Mouse (Mus musculus): ENCODE measurements around the gene Xaf1. TPM values are rescaled to one million over a fixed set of nuclear protein-coding genes. Genes with fewer than 3 reads are reported as not detected.
A peak's percentile ranks its signal among the peaks of the same experiment; 100 is the strongest.
"Not testable (repeated sequence)": the region's sequence is repeated elsewhere in the genome, so short reads cannot be mapped to it uniquely, and the experiment has no call there.

Xaf1 gene
- polyA plus RNA-seq, 1 experiment from 2014 or later, result 1.6 TPM

GRCm38 (mm10) chr11:72325701-72326100, 24.3 kb downstream of the Xaf1 start:
- no peaks in the 10 kb centered on the region for H3K36me3 ChIP-seq
- H3K9me3 ChIP-seq, result no peaks in the 10 kb centered on the region
- H3K27ac ChIP-seq, result no peak overlapping the region
- 78% methylated on average over 4 of the region's 4 CpGs for WGBS
- DNase-seq (ENCODE audit: low spot score), result no peak
- no peak overlapping the region for H3K4me3 ChIP-seq
- H3K27me3 ChIP-seq (ENCODE audit: insufficient read depth, poor library complexity, severe bottlenecking), result no peaks in the 10 kb centered on the region
- no peaks in the 10 kb centered on the region for H3K4me1 ChIP-seq

GRCm38 (mm10) chr11:72332951-72333667, 31.7 kb downstream of the Xaf1 start:
- 87% methylated on average over 9 of the region's 9 CpGs for WGBS

GRCm38 (mm10) chr11:72334653-72335052, 33.2 kb downstream of the Xaf1 start:
- H3K9me3 ChIP-seq, result no peaks in the 10 kb centered on the region
- H3K27ac ChIP-seq, result no peak overlapping the region
- H3K27me3 ChIP-seq (ENCODE audit: insufficient read depth, poor library complexity, severe bottlenecking), result no peaks in the 10 kb centered on the region; the same call in 1 of the 2 replicates
- no peak overlapping the region for H3K4me3 ChIP-seq
- DNase-seq (ENCODE audit: low spot score), result no peak
- WGBS, result 75% methylated on average over 4 of the region's 4 CpGs
- no peaks in the 10 kb centered on the region for H3K4me1 ChIP-seq
- H3K36me3 ChIP-seq, result no peaks in the 10 kb centered on the region

More at GRCm38 (mm10) chr11:72332951-72333667, 31.7 kb downstream of the Xaf1 start:
- H3K9me3 ChIP-seq, result no peaks in the 10 kb centered on the region
- DNase-seq (ENCODE audit: low spot score), result no peak
- H3K27me3 ChIP-seq (ENCODE audit: insufficient read depth, poor library complexity, severe bottlenecking), result no peaks in the 10 kb centered on the region; the same call in 1 of the 2 replicates
- H3K27ac ChIP-seq, result no peak overlapping the region
- H3K4me1 ChIP-seq, result no peaks in the 10 kb centered on the region
- H3K36me3 ChIP-seq, result no peaks in the 10 kb centered on the region
- H3K4me3 ChIP-seq, result no peak overlapping the region

- H3K27ac ChIP-seq, result no peak overlapping the region
- no peaks in the 10 kb centered on the region for H3K4me1 ChIP-seq
- no peaks in the 10 kb centered on the region for H3K9me3 ChIP-seq
- 76% methylated on average over 8 of the region's 8 CpGs for WGBS
- no peaks in the 10 kb centered on the region for H3K36me3 ChIP-seq
- H3K4me3 ChIP-seq, result no peak overlapping the region
- H3K27me3 ChIP-seq (ENCODE audit: insufficient read depth, poor library complexity, severe bottlenecking), result no peaks in the 10 kb centered on the region; the same call in 1 of the 2 replicates
- no peak for DNase-seq (ENCODE audit: low spot score)
Measured at GRCm38 (mm10) chr11:72336726-72337125, 35.3 kb downstream of the Xaf1 start.

GRCm38 (mm10) chr11:72338437-72338871, 37.0 kb downstream of the Xaf1 start:
- H3K4me3 ChIP-seq, result no peak overlapping the region
- H3K27ac ChIP-seq, result no peak overlapping the region
- peaks cover 4% of the 10 kb centered on the region; the same call in 1 of the 2 replicates for H3K4me1 ChIP-seq
- DNase-seq (ENCODE audit: low spot score), result no peak
- no peaks in the 10 kb centered on the region; the same call in 1 of the 2 replicates for H3K27me3 ChIP-seq (ENCODE audit: insufficient read depth, poor library complexity, severe bottlenecking)
- no peaks in the 10 kb centered on the region for H3K36me3 ChIP-seq
- no peaks in the 10 kb centered on the region for H3K9me3 ChIP-seq
- WGBS, result 57% methylated on average over 5 of the region's 5 CpGs

- DNase-seq (ENCODE audit: low spot score), result no peak
- Histone ChIP-seq H3K4me1 (peaks cover 4% of the 10 kb centered on the region; the same call in 1 of the 2 replicates), H3K27ac (no peak overlapping the region), H3K4me3 (no peak overlapping the region), H3K9me3 (no peaks in the 10 kb centered on the region), H3K36me3 (no peaks in the 10 kb centered on the region), H3K27me3 (ENCODE audit: insufficient read depth, poor library complexity, severe bottlenecking) (no peaks in the 10 kb centered on the region)
- WGBS, result 80% methylated on average over 4 of the region's 4 CpGs
Measured at GRCm38 (mm10) chr11:72339716-72340115, 38.3 kb downstream of the Xaf1 start.

- H3K4me3 ChIP-seq, result no peak overlapping the region
- peaks cover 4% of the 10 kb centered on the region; the same call in 1 of the 2 replicates for H3K4me1 ChIP-seq
- no peaks in the 10 kb centered on the region for H3K36me3 ChIP-seq
- WGBS, result 12% methylated on average over 7 of the region's 7 CpGs
- H3K27me3 ChIP-seq (ENCODE audit: insufficient read depth, poor library complexity, severe bottlenecking), result no peaks in the 10 kb centered on the region
- DNase-seq (ENCODE audit: low spot score), result peak; percentile 83
- no peaks in the 10 kb centered on the region for H3K9me3 ChIP-seq
- no peak overlapping the region for H3K27ac ChIP-seq
Measured at GRCm38 (mm10) chr11:72342549-72343237, 41.3 kb downstream of the Xaf1 start.

GRCm38 (mm10) chr11:72343238-72343625, 41.8 kb downstream of the Xaf1 start:
- not testable (repeated sequence) for H3K27ac ChIP-seq; DNase-seq (ENCODE audit: low spot score); H3K36me3 ChIP-seq; H3K9me3 ChIP-seq; H3K27me3 ChIP-seq (ENCODE audit: insufficient read depth, poor library complexity, severe bottlenecking); H3K4me1 ChIP-seq; H3K4me3 ChIP-seq
- 86% methylated on average over 5 of the region's 5 CpGs for WGBS

GRCm38 (mm10) chr11:72343904-72344303, 42.5 kb downstream of the Xaf1 start:
- 21% methylated on average over 8 of the region's 8 CpGs for WGBS

GRCm38 (mm10) chr11:72344486-72344885, 43.1 kb downstream of the Xaf1 start:
- Histone ChIP-seq H3K36me3 (no peaks in the 10 kb centered on the region), H3K27ac (no peak overlapping the region), H3K9me3 (no peaks in the 10 kb centered on the region), H3K4me3 (no peak overlapping the region), H3K27me3 (ENCODE audit: insufficient read depth, poor library complexity, severe bottlenecking) (no peaks in the 10 kb centered on the region), H3K4me1 (peaks cover 4% of the 10 kb centered on the region; the same call in 1 of the 2 replicates)
- DNase-seq (ENCODE audit: low spot score), result no peak
- WGBS, result 84% methylated on average over 11 of the region's 11 CpGs

More at GRCm38 (mm10) chr11:72343904-72344303, 42.5 kb downstream of the Xaf1 start:
- no peak overlapping the region for H3K27ac ChIP-seq
- H3K27me3 ChIP-seq (ENCODE audit: insufficient read depth, poor library complexity, severe bottlenecking), result no peaks in the 10 kb centered on the region
- no peak overlapping the region for H3K4me3 ChIP-seq
- H3K9me3 ChIP-seq, result no peaks in the 10 kb centered on the region
- H3K4me1 ChIP-seq, result peaks cover 4% of the 10 kb centered on the region; the same call in 1 of the 2 replicates
- no peak for DNase-seq (ENCODE audit: low spot score)
- H3K36me3 ChIP-seq, result no peaks in the 10 kb centered on the region

GRCm38 (mm10) chr11:72348563-72348962, 47.1 kb downstream of the Xaf1 start:
- Histone ChIP-seq H3K36me3 (no peaks in the 10 kb centered on the region), H3K9me3 (no peaks in the 10 kb centered on the region), H3K27me3 (ENCODE audit: insufficient read depth, poor library complexity, severe bottlenecking) (no peaks in the 10 kb centered on the region), H3K4me3 (no peak overlapping the region), H3K27ac (no peak overlapping the region), H3K4me1 (no peaks in the 10 kb centered on the region)
- WGBS, result 48% methylated on average over 10 of the region's 10 CpGs
- DNase-seq (ENCODE audit: low spot score), result no peak

- Histone ChIP-seq H3K27ac (no peak overlapping the region), H3K4me1 (no peaks in the 10 kb centered on the region), H3K9me3 (no peaks in the 10 kb centered on the region), H3K4me3 (no peak overlapping the region), H3K36me3 (no peaks in the 10 kb centered on the region), H3K27me3 (ENCODE audit: insufficient read depth, poor library complexity, severe bottlenecking) (no peaks in the 10 kb centered on the region)
- 63% methylated on average over 8 of the region's 8 CpGs for WGBS
- no peak for DNase-seq (ENCODE audit: low spot score)
Measured at GRCm38 (mm10) chr11:72349016-72349415, 47.6 kb downstream of the Xaf1 start.

GRCm38 (mm10) chr11:72349652-72350051, 48.2 kb downstream of the Xaf1 start:
- Histone ChIP-seq H3K36me3 (no peaks in the 10 kb centered on the region), H3K4me3 (no peak overlapping the region), H3K4me1 (no peaks in the 10 kb centered on the region), H3K27ac (no peak overlapping the region), H3K27me3 (ENCODE audit: insufficient read depth, poor library complexity, severe bottlenecking) (no peaks in the 10 kb centered on the region), H3K9me3 (no peaks in the 10 kb centered on the region)
- 76% methylated on average over 4 of the region's 4 CpGs for WGBS
- DNase-seq (ENCODE audit: low spot score), result no peak
